Mouse (Mus musculus) liver, embryonic 14.5 days (tissue): ENCODE results near the gene Ppm1a.

ENCODE experiments used
- CTCF ChIP-seq: IDR thresholded peaks from 2 replicates; pipeline ENCODE4 v1.5.1; 2016; ENCODE audit warnings: antibody characterized with exemption, low read depth, control low read depth
- EP300 ChIP-seq: IDR thresholded peaks from 2 replicates; pipeline ENCODE4 v1.6.1; 2016; ENCODE audit warnings: antibody characterized with exemption, low read depth

GRCm38 (mm10) chr12:72771153-72771552 lies 13.9 kb downstream of the Ppm1a start:
- TF ChIP-seq CTCF (peak; percentile 55), EP300 (no peak)
